Mouse (Mus musculus): ENCODE data around the gene E130218I03Rik. TPM values are rescaled to one million over a fixed set of nuclear protein-coding genes. Genes with fewer than 3 reads are reported as not detected.

Gene E130218I03Rik
- polyA plus RNA-seq, 1 experiment from 2014 or later: 0.35 TPM

GRCm38 (mm10) chr4:134288397-134289256 is 45.2 kb downstream of the E130218I03Rik start:
- WGBS: 31% methylated on average over 11 of the region's 11 CpGs
- Histone ChIP-seq H3K9me3 (ENCODE audit: control insufficient read depth, low read length) (no peaks in the 10 kb centered on the region), H3K36me3 (ENCODE audit: control insufficient read depth, insufficient read depth, low read length) (no peaks in the 10 kb centered on the region), H3K27me3 (ENCODE audit: control insufficient read depth, insufficient read depth, low read length) (no peaks in the 10 kb centered on the region), H3K4me1 (ENCODE audit: control insufficient read depth, insufficient read depth, low read length) (peaks cover 11% of the 10 kb centered on the region), H3K4me3 (ENCODE audit: low read depth, low read length) (peak overlapping the region; percentile 99), H3K4me2 (ENCODE audit: low read depth, severe bottlenecking) (peak overlapping the region; percentile 95), H3K27ac (replicated peaks; ENCODE audit: low read depth, low read length) (no peak overlapping the region), H3K9ac (ENCODE audit: low read length) (peak overlapping the region; percentile 99)
- ATAC-seq (ENCODE audit: insufficient number of reproducible peaks, low FRiP score, low TSS enrichment, low read depth): no peak
- peak; percentile 29 for DNase-seq (ENCODE audit: low spot score)

DNA sequence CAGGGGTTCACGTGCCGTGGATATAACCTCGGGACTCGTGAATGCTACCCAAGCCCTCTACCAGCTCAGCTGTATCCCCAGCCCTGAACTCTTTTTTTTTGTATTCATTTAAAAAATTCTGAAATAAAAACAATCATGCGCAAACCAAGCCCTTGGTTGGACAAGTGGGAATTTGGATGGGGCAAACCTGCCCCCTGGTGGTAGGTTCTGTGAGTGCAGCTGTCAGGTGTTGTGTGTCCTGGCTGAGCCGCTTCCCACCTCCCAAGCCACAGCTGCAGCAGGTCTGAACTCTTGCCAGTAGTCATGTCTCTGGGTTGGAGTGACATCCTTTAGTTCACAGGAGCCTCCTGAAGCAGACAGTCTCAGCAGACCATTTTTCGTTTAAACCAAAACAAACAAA is 48.6 kb downstream of the E130218I03Rik start:
- peak; percentile 93 for DNase-seq (ENCODE audit: low spot score)
- Histone ChIP-seq H3K27ac (replicated peaks; ENCODE audit: low read depth, low read length) (no peak overlapping the region), H3K4me1 (ENCODE audit: control insufficient read depth, insufficient read depth, low read length) (peaks cover 3% of the 10 kb centered on the region; the same call in 1 of the 2 replicates), H3K4me3 (ENCODE audit: low read depth, low read length) (no peak overlapping the region), H3K9ac (ENCODE audit: low read length) (no peak overlapping the region), H3K9me3 (ENCODE audit: control insufficient read depth, low read length) (no peaks in the 10 kb centered on the region), H3K36me3 (ENCODE audit: control insufficient read depth, insufficient read depth, low read length) (no peaks in the 10 kb centered on the region), H3K4me2 (ENCODE audit: low read depth, severe bottlenecking) (no peak overlapping the region), H3K27me3 (ENCODE audit: control insufficient read depth, insufficient read depth, low read length) (no peaks in the 10 kb centered on the region)
- WGBS: 31% methylated on average over 7 of the region's 7 CpGs
- ATAC-seq (ENCODE audit: insufficient number of reproducible peaks, low FRiP score, low TSS enrichment, low read depth): no peak

DNA sequence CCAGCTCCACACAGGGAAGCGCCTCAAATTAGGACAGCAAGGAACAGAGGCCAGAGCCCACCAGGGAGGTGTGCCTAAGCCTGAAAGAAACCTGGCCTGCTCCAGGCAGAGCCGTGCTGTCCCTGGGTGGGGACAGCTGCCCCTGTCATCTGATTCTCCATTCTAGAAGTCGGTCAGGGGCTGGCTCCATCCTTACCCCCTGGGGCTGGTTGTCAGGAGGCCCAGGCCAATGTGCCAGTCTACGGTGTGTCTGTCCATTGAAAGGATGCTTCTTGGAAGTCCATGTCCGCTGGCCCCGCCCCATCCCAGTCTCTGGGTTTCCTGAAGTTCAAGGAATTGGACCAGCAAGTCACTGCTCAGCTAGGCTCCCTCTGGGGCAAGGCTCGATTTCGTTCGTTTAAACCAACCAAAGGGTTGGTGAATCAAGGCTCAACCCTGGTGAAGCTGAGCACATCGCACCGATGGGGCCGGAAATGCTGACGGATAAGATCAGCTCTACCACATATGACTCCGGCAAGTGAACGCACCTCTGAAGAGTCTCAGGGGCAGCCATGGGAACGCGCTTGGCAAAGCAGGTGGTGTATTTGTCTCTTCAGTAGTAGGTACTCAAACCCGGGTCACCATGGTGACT is 49.7 kb downstream of the E130218I03Rik start:
- peaks cover 3% of the 10 kb centered on the region; the same call in 1 of the 2 replicates for H3K4me1 ChIP-seq (ENCODE audit: control insufficient read depth, insufficient read depth, low read length)
- 75% methylated on average over 18 of the region's 18 CpGs for WGBS
- DNase-seq (ENCODE audit: low spot score): no peak
- H3K36me3 ChIP-seq (ENCODE audit: control insufficient read depth, insufficient read depth, low read length): no peaks in the 10 kb centered on the region
- H3K9ac ChIP-seq (ENCODE audit: low read length): no peak overlapping the region
- no peak overlapping the region for H3K27ac ChIP-seq (replicated peaks; ENCODE audit: low read depth, low read length)
- H3K4me2 ChIP-seq (ENCODE audit: low read depth, severe bottlenecking): no peak overlapping the region
- no peaks in the 10 kb centered on the region for H3K27me3 ChIP-seq (ENCODE audit: control insufficient read depth, insufficient read depth, low read length)
- ATAC-seq (ENCODE audit: insufficient number of reproducible peaks, low FRiP score, low TSS enrichment, low read depth): no peak
- no peak overlapping the region for H3K4me3 ChIP-seq (ENCODE audit: low read depth, low read length)
- H3K9me3 ChIP-seq (ENCODE audit: control insufficient read depth, low read length): no peaks in the 10 kb centered on the region

DNA sequence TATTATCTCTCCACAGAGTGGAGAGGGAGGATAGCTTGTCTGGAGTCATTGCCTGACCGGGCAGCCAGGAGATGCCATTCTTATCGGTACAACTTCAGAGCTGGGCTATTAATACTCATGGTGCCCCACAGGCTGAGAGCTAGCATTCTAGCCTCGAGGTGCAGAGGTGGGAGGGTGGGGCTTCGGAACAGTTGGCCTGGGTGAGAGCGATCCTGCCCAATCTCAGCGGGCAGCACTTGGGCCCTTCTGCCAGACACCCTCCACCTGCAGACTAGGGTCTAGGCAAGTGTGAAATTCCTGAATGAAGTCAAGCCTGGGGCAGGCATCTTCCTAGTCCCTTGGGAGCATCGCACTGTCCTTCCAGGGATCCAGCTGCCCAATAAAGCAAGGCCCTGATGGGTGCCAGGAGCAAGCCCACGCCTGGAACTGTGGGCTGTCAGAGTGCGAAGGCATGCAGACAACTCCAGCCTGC is 50.3 kb downstream of the E130218I03Rik start:
- ATAC-seq (ENCODE audit: insufficient number of reproducible peaks, low FRiP score, low TSS enrichment, low read depth) (no peak), DNase-seq (ENCODE audit: low spot score) (no peak)
- no peaks in the 10 kb centered on the region for H3K9me3 ChIP-seq (ENCODE audit: control insufficient read depth, low read length)
- no peak overlapping the region for H3K9ac ChIP-seq (ENCODE audit: low read length)
- no peaks in the 10 kb centered on the region for H3K4me1 ChIP-seq (ENCODE audit: control insufficient read depth, insufficient read depth, low read length)
- H3K4me3 ChIP-seq (ENCODE audit: low read depth, low read length): no peak overlapping the region
- H3K4me2 ChIP-seq (ENCODE audit: low read depth, severe bottlenecking): no peak overlapping the region
- H3K27ac ChIP-seq (replicated peaks; ENCODE audit: low read depth, low read length): no peak overlapping the region
- WGBS: 54% methylated on average over 9 of the region's 9 CpGs
- no peaks in the 10 kb centered on the region for H3K36me3 ChIP-seq (ENCODE audit: control insufficient read depth, insufficient read depth, low read length)
- H3K27me3 ChIP-seq (ENCODE audit: control insufficient read depth, insufficient read depth, low read length): no peaks in the 10 kb centered on the region

Other genes with a start within 250 kb of the E130218I03Rik start
- 41.9 and 43.4 TPM in 2 replicates for gene Dhdds, start 242.7 kb upstream of the E130218I03Rik start, polyA plus RNA-seq (2014; fragmentation: Nextera tagmentation; extraction: Ambion mirVana)
- 1.4 and 2.3 TPM in 2 replicates for gene Lin28a, start 224.8 kb upstream of the E130218I03Rik start, polyA plus RNA-seq (2014; fragmentation: Nextera tagmentation; extraction: Ambion mirVana)
- not detected in 2 replicates for gene Zfp683, start 189.8 kb upstream of the E130218I03Rik start, polyA plus RNA-seq (2014; fragmentation: Nextera tagmentation; extraction: Ambion mirVana)
- 3.7 and 4.4 TPM in 2 replicates for gene Crybg2, start 182.8 kb upstream of the E130218I03Rik start, polyA plus RNA-seq (2014; fragmentation: Nextera tagmentation; extraction: Ambion mirVana)
- gene Cd52, start 148.6 kb upstream of the E130218I03Rik start, polyA plus RNA-seq (2014; fragmentation: Nextera tagmentation; extraction: Ambion mirVana): 5.1 and 6.2 TPM in 2 replicates
- 5.7 and 6.0 TPM in 2 replicates for gene Ubxn11, start 141.1 kb upstream of the E130218I03Rik start, polyA plus RNA-seq (2014; fragmentation: Nextera tagmentation; extraction: Ambion mirVana)
- gene Sh3bgrl3, start 114.9 kb upstream of the E130218I03Rik start, polyA plus RNA-seq (2014; fragmentation: Nextera tagmentation; extraction: Ambion mirVana): 314 and 345 TPM in 2 replicates
- 26.6 and 33.8 TPM in 2 replicates for gene Cep85, start 56.5 kb upstream of the E130218I03Rik start, polyA plus RNA-seq (2014; fragmentation: Nextera tagmentation; extraction: Ambion mirVana)
- gene Gm7534, start 40.7 kb upstream of the E130218I03Rik start, polyA plus RNA-seq (2014; fragmentation: Nextera tagmentation; extraction: Ambion mirVana): not detected in 2 replicates
- not detected in 2 replicates for gene Catsper4, start 16.3 kb upstream of the E130218I03Rik start, polyA plus RNA-seq (2014; fragmentation: Nextera tagmentation; extraction: Ambion mirVana)
- gene Cnksr1, start 5.3 kb upstream of the E130218I03Rik start, polyA plus RNA-seq (2014; fragmentation: Nextera tagmentation; extraction: Ambion mirVana): 0.81 and 1.5 TPM in 2 replicates
- 16.2 and 17.1 TPM in 2 replicates for gene Zfp593, start 1.9 kb downstream of the E130218I03Rik start, polyA plus RNA-seq (2014; fragmentation: Nextera tagmentation; extraction: Ambion mirVana)
- not detected in 2 replicates for gene Gm30191, start 3.3 kb downstream of the E130218I03Rik start, polyA plus RNA-seq (2014; fragmentation: Nextera tagmentation; extraction: Ambion mirVana)
- 5.5 and 7.1 TPM in 2 replicates for gene Grrp1, start 10.4 kb downstream of the E130218I03Rik start, polyA plus RNA-seq (2014; fragmentation: Nextera tagmentation; extraction: Ambion mirVana)
- 20.6 and 21.0 TPM in 2 replicates for gene Pdik1l, start 44.2 kb downstream of the E130218I03Rik start, polyA plus RNA-seq (2014; fragmentation: Nextera tagmentation; extraction: Ambion mirVana)
- 0.51 and 0.55 TPM in 2 replicates for gene Trim63, start 71.5 kb downstream of the E130218I03Rik start, polyA plus RNA-seq (2014; fragmentation: Nextera tagmentation; extraction: Ambion mirVana)
- gene Slc30a2, start 99.5 kb downstream of the E130218I03Rik start, polyA plus RNA-seq (2014; fragmentation: Nextera tagmentation; extraction: Ambion mirVana): not detected in 2 replicates
- gene Extl1, start 140.2 kb downstream of the E130218I03Rik start, polyA plus RNA-seq (2014; fragmentation: Nextera tagmentation; extraction: Ambion mirVana): 1.0 and 1.4 TPM in 2 replicates
- gene Pafah2, start 152.7 kb downstream of the E130218I03Rik start, polyA plus RNA-seq (2014; fragmentation: Nextera tagmentation; extraction: Ambion mirVana): 9.5 and 10.8 TPM in 2 replicates
- gene Stmn1, start 224.7 kb downstream of the E130218I03Rik start, polyA plus RNA-seq (2014; fragmentation: Nextera tagmentation; extraction: Ambion mirVana): 2,250 and 2,263 TPM in 2 replicates

Data from limb, embryonic 11.5 days (tissue).